Mouse (Mus musculus) hindbrain, embryonic 14.5 days (tissue): ENCODE data around the gene Kat2b. TPM values are rescaled to one million over a fixed set of nuclear protein-coding genes. Genes with fewer than 3 reads are reported as not detected.
A peak's percentile ranks its signal among the peaks of the same experiment; 100 is the strongest.

Experiments used
- ATAC-seq: fragments of 200-750 bp; cut with Nextera tagmentation; 2 replicates; pipeline ENCODE4 v1.8.0; 2017; ENCODE audit warnings: moderate number of reproducible peaks, mild to moderate bottlenecking, moderate TSS enrichment, moderate library complexity; ENCODE audit not compliant: low FRiP score
- DNase-seq: peaks from one replicate; pipeline ENCODE4 v3.0.0-alpha.2; 2015; ENCODE audit warnings: low spot score
- H3K27ac ChIP-seq: fragments of 300-500 bp; sonication (generic); 2 replicates; pipeline ENCODE4 v1.5.1; 2014; ENCODE audit warnings: mild to moderate bottlenecking, moderate library complexity
- H3K27me3 ChIP-seq: fragments of 300-500 bp; sonication (generic); 2 replicates; pipeline ENCODE4 v1.6.1; 2014; ENCODE audit warnings: mild to moderate bottlenecking, low read length, mixed read lengths; ENCODE audit not compliant: control insufficient read depth, insufficient read depth
- H3K36me3 ChIP-seq: fragments of 300-500 bp; sonication (generic); replicated peaks from 2 replicates; pipeline ENCODE4 v1.6.1; 2014; ENCODE audit not compliant: control insufficient read depth, insufficient read depth
- H3K4me1 ChIP-seq: fragments of 300-500 bp; sonication (generic); replicated peaks from 2 replicates; pipeline ENCODE4 v1.6.1; 2014; ENCODE audit warnings: antibody characterized with exemption, low read length, mixed read lengths; ENCODE audit not compliant: control insufficient read depth, insufficient read depth
- H3K4me2 ChIP-seq: fragments of 300-500 bp; sonication (generic); replicated peaks from 2 replicates; pipeline ENCODE4 v1.6.1; 2014; ENCODE audit warnings: mild to moderate bottlenecking, moderate library complexity
- H3K4me3 ChIP-seq: fragments of 300-500 bp; sonication (generic); replicated peaks from 2 replicates; pipeline ENCODE4 v1.5.1; 2014; ENCODE audit warnings: mild to moderate bottlenecking, low read length
- H3K9ac ChIP-seq: fragments of 300-500 bp; sonication (generic); 2 replicates; pipeline ENCODE4 v1.6.1; 2014
- H3K9me3 ChIP-seq: fragments of 300-500 bp; sonication (generic); 2 replicates; pipeline ENCODE4 v1.6.1; 2016; ENCODE audit warnings: low read length; ENCODE audit not compliant: control insufficient read depth
- WGBS: fragments of 180-500 bp; shearing (Covaris S2); extraction: QIAGEN DNeasy Blood & Tissue Kit; methylation state at CpG from one replicate; pipeline ENCODE4 v1.1.7; 2014; 5-methylcytosine and 5-hydroxymethylcytosine counted together
- polyA plus RNA-seq: library from polyadenylated mRNA; unstranded; fragments of >200 nt; fragmentation: Nextera tagmentation; extraction: Ambion mirVana; gene quantifications from 2 replicates; pipeline ENCODE4 v1.2.1, GENCODE M21; 2014

The Kat2b gene
- polyA plus RNA-seq, 1 experiment from 2014 or later, result 8.5 TPM

- Histone ChIP-seq H3K9ac (no peak overlapping the region), H3K4me2 (no peak overlapping the region), H3K36me3 (peaks cover 44% of the 10 kb centered on the region), H3K9me3 (no peaks in the 10 kb centered on the region), H3K27ac (no peak overlapping the region), H3K27me3 (no peaks in the 10 kb centered on the region), H3K4me3 (no peak overlapping the region), H3K4me1 (no peaks in the 10 kb centered on the region)
- DNase-seq (no peak), ATAC-seq (no peak)
- WGBS, result 76% methylated on average over 6 of the region's 6 CpGs
Observed at GRCm38 (mm10) chr17:53661056-53661840, 94.6 kb downstream of the Kat2b start.

GRCm38 (mm10) chr17:53664267-53664666, 97.6 kb downstream of the Kat2b start:
- Histone ChIP-seq H3K27ac (no peak overlapping the region), H3K4me1 (no peaks in the 10 kb centered on the region), H3K9me3 (no peaks in the 10 kb centered on the region), H3K27me3 (no peaks in the 10 kb centered on the region), H3K4me2 (no peak overlapping the region), H3K36me3 (peaks cover 55% of the 10 kb centered on the region), H3K4me3 (no peak overlapping the region), H3K9ac (no peak overlapping the region)
- 93% methylated on average over 3 of the region's 3 CpGs for whole genome bisulfite sequencing
- DNase-seq (no peak), ATAC-seq (no peak)

DNA sequence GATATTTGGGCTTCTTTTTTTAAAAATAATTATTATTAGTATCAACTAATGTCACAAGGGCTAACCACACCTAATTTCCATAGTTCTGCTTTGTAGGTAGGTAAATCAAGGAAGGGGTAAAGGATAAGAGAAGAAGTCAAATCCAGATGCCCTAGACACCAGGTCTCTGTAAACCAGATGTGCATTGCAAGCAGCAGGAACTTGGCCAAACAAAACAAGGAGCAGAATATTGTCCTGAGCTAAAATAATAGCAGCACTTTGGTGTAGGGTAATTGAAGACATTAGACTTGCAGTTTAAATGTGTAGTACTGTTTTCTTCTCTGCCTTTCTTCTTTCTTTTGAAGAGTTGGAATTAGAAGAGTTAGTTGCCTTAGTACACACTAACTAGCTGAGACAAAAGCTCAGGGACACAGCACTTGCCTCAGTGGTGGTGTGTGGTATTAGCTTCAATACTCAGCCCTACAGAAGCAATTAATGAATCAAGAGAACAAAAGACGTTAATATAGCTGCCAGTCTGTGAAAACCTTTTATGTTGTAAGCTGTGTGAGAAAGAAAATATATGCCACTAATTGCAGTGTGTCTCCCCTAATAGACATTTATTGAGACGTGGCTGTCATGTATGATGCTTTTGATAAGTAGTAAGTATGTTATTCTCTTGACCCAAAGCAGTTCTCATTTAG, 98.2 kb downstream of the Kat2b start:
- no peak for ATAC-seq
- DNase-seq, result no peak
- H3K9me3 ChIP-seq, result no peaks in the 10 kb centered on the region
- no peaks in the 10 kb centered on the region for H3K4me1 ChIP-seq
- H3K27me3 ChIP-seq, result no peaks in the 10 kb centered on the region
- no peak overlapping the region for H3K4me3 ChIP-seq
- no peak overlapping the region for H3K4me2 ChIP-seq
- 69% methylated on average over 2 of the region's 2 CpGs for WGBS
- H3K27ac ChIP-seq, result no peak overlapping the region
- H3K9ac ChIP-seq, result no peak overlapping the region
- peaks cover 54% of the 10 kb centered on the region for H3K36me3 ChIP-seq

DNA sequence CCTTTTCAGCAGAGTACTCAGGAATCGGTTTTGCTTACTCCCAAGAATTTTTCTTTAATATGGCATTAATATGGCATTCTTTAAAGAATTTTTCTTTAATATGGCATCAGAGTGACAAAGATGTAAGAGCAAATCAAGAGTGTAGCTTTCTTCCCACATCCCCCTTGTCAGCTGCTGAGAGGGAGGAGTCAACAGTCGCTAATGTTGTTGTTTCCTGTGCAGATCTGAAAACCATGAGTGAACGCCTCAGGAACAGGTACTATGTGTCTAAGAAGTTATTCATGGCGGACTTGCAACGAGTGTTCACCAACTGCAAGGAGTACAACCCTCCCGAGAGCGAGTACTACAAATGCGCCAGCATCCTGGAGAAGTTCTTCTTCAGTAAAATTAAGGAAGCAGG, 103.8 kb downstream of the Kat2b start:
- ATAC-seq (no peak), DNase-seq (no peak)
- no peaks in the 10 kb centered on the region for H3K4me1 ChIP-seq
- H3K27ac ChIP-seq, result no peak overlapping the region
- H3K9ac ChIP-seq, result no peak overlapping the region
- no peak overlapping the region for H3K4me2 ChIP-seq
- no peaks in the 10 kb centered on the region for H3K9me3 ChIP-seq
- 93% methylated on average over 8 of the region's 8 CpGs for WGBS
- no peak overlapping the region for H3K4me3 ChIP-seq
- H3K36me3 ChIP-seq, result peaks cover 53% of the 10 kb centered on the region
- H3K27me3 ChIP-seq, result no peaks in the 10 kb centered on the region

DNA sequence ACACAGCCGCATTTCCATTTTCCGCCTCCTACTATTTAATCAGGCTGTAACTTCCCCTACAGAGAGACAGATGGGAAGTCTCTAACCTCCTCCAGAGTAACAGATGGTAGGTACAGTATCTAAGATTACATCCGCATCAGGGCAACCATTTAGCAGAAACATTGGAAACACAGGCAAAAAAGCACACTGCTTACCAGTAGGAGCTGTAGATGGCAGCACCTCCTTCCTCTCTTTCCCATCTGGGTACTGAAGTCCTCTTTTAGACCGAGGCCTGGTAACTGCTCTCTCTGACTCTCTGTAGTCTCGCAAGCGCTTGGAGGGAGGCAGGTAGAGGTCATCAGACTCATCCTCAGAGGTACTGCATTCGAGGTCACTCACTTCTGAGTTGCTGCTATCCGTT, 112.1 kb downstream of the Kat2b start:
- peaks cover 6% of the 10 kb centered on the region; the same call in 1 of the 2 replicates for H3K36me3 ChIP-seq
- ATAC-seq (peak; percentile 87), DNase-seq (peak; percentile 64)
- no peaks in the 10 kb centered on the region for H3K4me1 ChIP-seq
- 67% methylated on average over 8 of the region's 8 CpGs for WGBS
- H3K9me3 ChIP-seq, result no peaks in the 10 kb centered on the region
- no peak overlapping the region for H3K9ac ChIP-seq
- no peak overlapping the region for H3K4me3 ChIP-seq
- no peaks in the 10 kb centered on the region for H3K27me3 ChIP-seq
- no peak overlapping the region for H3K4me2 ChIP-seq
- H3K27ac ChIP-seq, result no peak overlapping the region

DNA sequence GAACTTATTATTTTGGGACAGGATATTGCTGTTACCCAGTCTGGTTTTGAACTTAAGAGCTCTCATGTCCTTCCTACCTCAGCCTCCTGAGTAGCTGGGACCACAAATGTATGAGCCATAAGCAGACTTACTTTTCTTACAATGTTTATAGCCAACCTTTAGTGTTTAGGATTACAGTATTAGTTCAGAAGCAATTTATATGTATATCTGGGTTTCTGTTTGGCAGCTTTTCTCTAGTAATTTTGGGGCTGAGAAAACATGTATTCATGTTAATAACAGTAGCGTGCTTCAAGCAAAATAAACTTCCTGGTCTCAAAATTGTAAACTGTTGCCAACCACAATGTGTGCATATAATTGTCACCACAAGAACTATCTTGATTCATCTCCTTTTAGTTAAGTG, 121.7 kb downstream of the Kat2b start:
- no peaks in the 10 kb centered on the region for H3K9me3 ChIP-seq
- H3K36me3 ChIP-seq, result no peaks in the 10 kb centered on the region
- H3K4me1 ChIP-seq, result peaks cover 9% of the 10 kb centered on the region
- H3K4me3 ChIP-seq, result peak overlapping the region; percentile 42
- ATAC-seq, result no peak
- no peak overlapping the region for H3K27ac ChIP-seq
- H3K4me2 ChIP-seq, result peak overlapping the region; percentile 70
- H3K27me3 ChIP-seq, result no peaks in the 10 kb centered on the region
- 14% methylated on average over 1 of the region's 1 CpGs for WGBS
- DNase-seq, result no peak
- peak overlapping the region; percentile 20; the same call in 1 of the 2 replicates for H3K9ac ChIP-seq

DNA sequence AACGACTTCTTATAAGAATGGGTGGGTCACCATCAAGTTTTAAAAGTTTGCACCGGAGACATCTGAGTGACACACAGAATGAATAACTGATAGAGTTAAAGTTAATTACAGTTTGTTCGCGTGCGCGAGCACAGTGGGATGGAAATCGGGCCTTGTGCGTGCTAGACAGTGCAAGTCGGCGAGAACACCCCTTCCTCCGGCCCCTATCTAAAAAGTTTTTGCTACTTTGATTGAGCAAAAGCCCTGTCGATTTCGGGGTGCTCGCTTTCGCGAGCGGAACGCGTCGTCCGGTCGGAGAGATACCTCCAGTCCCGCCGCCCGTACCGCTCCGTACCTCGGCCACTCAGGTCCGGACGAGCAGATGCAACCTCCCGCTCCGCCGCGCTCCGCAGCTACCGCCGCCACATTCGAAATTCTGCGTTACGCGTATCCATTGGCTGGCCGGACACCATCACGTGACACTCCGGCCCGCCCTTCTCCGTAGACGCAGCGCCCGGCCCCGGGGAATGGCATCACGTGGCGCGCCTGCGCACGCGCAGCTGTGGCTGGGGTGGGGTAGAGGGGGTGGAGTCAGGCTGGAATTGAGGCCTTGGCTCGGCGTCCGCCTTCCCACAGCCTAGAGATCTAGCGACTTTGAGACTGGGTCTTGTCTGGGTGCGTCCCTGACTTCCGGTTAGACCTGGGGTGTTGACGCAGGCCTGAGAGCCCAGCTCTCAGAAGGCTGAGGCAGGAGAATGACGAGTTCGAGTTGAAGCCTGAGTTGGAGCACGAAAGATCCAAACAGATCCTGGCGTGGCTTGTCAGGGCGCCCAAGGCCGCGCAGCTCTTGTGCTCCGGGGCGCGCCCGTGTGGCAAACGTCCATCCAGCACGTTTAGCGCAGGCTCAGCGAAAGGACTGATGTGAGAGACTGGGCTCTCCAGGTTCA, 122.5 kb downstream of the Kat2b start, which contains the start of gene Sgo1:
Gene Sgo1, minus strand, starts transcription at position 457 of the 926 bp plus-strand sequence.
- Histone ChIP-seq H3K36me3 (no peaks in the 10 kb centered on the region), H3K27ac (peak within 1 kb of the TSS; percentile 97), H3K27me3 (no peaks in the 10 kb centered on the region), H3K9me3 (no peaks in the 10 kb centered on the region), H3K4me1 (peaks cover 9% of the 10 kb centered on the region), H3K9ac (peak within 1 kb of the TSS; percentile 79), H3K4me2 (peak within 1 kb of the TSS; percentile 70), H3K4me3 (peak within 1 kb of the TSS; percentile 42)
- DNase-seq (peak; percentile 99), ATAC-seq (peak; percentile 100)
- WGBS, result under 1% methylated on average over 78 of the region's 78 CpGs

DNA sequence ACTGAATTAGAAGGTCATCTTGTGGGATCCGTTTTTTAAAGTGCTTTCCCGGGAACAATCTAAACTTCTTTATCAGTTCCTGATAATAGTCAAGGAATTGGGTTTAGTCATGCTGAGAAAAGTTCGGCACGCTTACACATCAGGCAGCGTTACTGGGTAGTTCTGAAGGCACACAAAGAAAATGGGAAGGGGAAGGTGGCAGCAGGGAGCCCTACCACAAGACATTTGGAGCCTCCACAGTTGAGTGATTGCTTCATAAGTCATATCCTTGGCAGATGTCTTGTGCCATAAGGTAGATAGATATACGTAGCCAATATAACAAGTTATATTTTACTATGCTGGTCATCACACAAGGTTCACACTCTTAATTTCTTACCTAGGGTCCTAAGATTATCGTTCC, 123.3 kb downstream of the Kat2b start:
- Histone ChIP-seq H3K9ac (peak overlapping the region; percentile 79), H3K4me2 (peak overlapping the region; percentile 70), H3K4me1 (peaks cover 9% of the 10 kb centered on the region), H3K9me3 (no peaks in the 10 kb centered on the region), H3K4me3 (peak overlapping the region; percentile 42), H3K27ac (peak overlapping the region; percentile 97), H3K27me3 (no peaks in the 10 kb centered on the region), H3K36me3 (no peaks in the 10 kb centered on the region)
- WGBS, result 16% methylated on average over 7 of the region's 7 CpGs
- DNase-seq (no peak), ATAC-seq (peak; percentile 18; the same call in 1 of the 2 replicates)

DNA sequence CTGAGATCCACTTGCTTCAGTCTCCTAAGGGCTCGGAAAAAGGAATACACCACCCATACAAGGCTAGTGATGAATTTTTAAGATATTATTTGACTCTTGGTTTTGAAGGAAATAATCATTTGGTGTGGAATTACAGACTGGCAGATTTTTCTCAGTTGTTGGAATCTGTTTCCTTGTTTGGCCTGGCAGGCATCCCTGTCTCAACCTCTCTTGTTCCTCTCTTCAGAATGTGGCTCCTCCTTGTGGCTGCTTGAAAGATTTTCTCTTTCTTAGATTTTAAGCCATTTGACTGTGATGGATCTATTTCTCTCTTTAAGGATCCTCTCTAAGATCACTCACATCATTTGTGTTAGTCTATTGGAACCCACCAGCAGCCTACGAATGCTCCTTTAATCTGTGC, 127.4 kb downstream of the Kat2b start:
- Histone ChIP-seq H3K36me3 (no peaks in the 10 kb centered on the region), H3K4me1 (peaks cover 9% of the 10 kb centered on the region), H3K27me3 (no peaks in the 10 kb centered on the region), H3K4me2 (no peak overlapping the region), H3K9ac (no peak overlapping the region), H3K27ac (no peak overlapping the region), H3K9me3 (no peaks in the 10 kb centered on the region), H3K4me3 (no peak overlapping the region)
- ATAC-seq, result no peak
- 86% methylated on average over 2 of the region's 2 CpGs for WGBS
- DNase-seq, result peak; percentile 48
